Mouse (Mus musculus): ENCODE results near the gene Med9.

Med9 gene

DNA sequence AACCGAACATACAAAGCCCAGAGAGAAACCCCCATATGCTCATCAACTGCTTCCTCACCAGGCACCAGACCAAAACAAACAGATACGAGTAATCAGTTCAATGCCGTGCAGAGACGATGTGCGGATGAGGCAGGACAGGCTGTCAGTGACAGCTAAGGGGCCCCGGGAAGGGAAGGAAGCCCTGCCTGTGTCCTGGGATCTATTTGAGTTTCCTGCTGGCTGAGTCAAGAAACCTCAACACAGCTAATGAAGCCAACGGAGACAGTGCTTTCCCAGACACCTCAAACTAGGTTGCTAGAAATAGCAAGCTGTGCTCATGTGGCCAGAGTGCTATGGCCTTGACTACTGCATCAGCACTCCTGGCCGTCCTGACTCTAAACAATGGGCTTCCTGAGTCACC, 43.4 kb downstream of the Med9 start:
- no peak for DNase-seq (ENCODE audit: extremely low spot score, low read depth, low spot score)

DNA sequence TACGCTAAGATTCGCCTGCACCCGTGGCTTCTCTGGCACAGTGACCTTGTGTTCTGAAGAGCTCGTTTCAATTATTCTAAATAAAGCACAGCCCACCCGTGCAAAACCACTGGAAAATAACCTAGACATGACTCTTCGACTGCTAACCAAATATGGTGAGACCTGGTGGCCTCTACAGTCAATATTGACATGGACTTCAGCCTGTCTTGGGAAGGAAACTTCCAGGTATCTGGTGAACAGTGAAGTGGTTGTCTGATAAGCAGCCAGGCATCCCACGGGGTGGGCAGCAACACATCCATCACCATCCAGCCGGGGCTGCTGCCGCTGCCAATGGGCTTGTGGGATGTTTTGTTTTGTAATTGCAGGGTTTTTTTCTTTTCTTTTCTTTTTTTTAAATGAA, 46.3 kb downstream of the Med9 start:
- DNase-seq (ENCODE audit: extremely low spot score, low read depth, low spot score): no peak

DNA sequence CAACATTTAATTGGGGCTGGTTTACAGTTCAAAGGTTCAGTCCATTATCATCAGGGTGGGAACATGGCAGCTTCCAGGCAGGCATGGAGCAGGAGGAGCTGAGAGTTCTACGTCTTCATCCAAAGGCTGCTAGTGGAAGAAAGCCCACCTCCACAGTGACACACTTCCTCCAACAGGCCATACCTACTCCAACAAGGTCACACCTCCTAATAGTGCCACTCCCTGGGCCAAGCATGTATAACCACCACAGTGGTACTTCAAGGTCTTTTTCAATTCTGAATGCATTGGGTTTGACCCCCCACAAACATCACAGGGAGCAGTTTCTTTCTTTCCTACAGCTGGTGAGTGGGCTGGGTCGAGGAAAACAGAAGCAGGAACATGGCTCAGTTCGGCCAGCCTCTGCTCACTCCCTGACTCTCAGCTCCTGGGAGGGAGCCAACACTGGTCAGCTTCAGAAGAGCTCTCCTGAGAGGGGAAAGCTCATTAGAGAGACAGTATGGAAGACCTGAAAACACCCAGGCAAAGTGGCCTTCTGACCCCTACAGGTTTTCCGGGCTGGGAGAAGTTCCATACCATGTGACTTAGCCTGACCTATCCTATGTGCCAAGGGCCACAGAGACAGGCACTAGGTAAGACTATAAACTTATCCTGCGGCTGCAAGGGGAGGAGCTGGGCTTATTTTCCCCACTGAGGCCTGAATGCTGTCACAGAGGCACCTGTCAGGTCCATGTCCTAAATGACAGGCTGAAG, 53.4 kb downstream of the Med9 start:
- no peak for DNase-seq (ENCODE audit: extremely low spot score, low read depth, low spot score)

DNA sequence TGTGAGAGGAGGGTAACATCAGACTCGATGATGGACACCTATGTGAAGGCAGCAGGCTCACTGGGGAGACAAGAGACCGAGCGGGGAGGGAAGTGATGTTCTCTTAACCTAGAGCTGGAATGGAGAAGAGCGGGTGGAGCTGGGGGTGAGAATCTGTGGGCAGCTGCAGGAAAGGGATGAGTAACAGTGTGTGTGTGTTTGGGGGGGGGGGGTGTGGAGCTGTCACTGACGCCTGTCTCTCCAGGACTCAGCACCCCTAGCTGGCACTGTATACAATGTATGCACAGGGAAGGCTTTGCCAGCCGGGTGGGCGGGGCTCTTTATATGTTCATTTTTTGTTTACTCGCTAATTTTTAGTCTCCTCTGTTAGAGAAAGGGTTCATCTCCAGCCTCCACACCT, 55.8 kb downstream of the Med9 start:
- no peak for DNase-seq (ENCODE audit: extremely low spot score, low read depth, low spot score)

DNA sequence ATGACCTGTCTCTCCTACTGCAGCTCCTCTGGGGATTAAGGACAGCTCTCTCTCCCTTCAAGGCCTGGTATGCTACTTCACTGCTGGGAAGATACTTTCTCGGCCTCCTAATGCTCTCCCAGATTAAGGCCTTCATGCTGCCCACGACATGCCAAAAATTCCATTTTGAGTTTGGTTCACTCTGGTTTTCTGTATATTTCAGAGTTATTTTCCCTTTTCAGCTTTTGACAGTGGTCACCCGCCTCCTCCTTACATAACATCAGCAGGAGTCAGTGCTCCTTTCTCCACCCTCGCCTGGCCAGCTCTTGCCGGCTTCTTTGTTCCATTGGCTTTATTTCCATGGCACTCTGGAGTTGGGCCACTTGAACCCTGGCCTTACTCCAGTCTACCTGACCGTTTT, 56.7 kb downstream of the Med9 start:
- no peak for DNase-seq (ENCODE audit: extremely low spot score, low read depth, low spot score)

DNA sequence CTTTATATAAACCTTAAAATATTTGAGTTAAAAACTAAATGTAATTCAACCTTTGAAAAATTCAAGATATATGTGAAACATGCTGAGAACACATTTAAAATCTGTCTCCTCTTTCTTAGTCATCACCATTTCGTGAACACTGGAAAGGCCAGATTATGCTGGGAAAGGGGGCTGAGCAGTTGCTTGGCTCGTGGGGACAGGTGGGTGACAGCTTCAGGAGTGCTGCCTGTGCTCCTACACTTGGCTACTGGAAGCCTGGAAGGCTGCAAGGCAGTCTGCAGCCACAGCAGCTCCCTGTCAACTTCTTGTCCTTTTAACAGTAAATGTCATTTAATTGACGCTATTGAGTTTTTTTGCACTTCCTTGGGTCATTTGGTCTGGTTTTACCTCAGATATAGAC, 57.9 kb downstream of the Med9 start:
- DNase-seq (ENCODE audit: extremely low spot score, low read depth, low spot score): no peak

DNA sequence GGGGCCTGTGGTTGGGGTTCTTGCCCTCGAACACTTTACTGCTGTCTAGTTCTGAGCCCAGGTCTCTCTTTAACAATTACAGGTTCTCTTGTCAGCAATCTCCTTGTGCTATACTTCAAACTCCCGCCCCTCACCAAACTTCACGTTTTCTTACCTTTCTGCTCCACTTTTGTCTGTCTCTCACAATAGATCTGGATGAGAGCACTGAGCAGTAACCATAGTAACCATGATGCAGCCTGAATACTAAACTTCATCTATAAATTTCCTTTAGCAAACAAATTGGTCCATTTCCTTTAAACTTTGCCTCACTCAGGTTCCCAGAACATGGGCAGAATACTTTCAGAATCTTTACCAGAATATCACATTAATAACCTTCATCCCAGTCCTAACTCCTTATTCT, 61.4 kb downstream of the Med9 start:
- no peak for DNase-seq (ENCODE audit: extremely low spot score, low read depth, low spot score)

DNA sequence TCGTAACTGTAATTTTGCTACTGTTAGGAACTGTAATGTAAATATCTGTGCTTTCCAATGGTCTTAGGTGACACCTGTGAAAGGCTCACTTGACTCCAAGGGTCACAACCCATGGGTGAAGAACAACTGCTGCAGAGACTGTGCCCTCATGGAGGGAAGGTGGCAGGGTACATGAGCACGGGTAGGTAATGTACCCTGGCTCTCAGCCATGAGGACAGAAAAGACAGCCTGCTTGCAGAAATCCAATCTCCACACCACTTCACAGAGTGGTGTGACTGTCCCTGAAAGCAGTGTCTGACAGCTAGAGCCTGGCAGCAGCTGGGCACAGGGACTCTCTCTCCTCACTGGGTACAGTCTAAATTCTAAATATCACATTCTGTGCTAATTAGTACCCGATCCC, 63.5 kb downstream of the Med9 start:
- no peak for DNase-seq (ENCODE audit: extremely low spot score, low read depth, low spot score)

Data from hindlimb bud, embryonic 11.5 days (tissue).